Mouse (Mus musculus): ENCODE measurements around the gene M1ap.
A peak's percentile ranks its signal among the peaks of the same experiment; 100 is the strongest.

The M1ap gene

GRCm38 (mm10) chr6:82939167-82939912 lies 7.4 kb upstream of the M1ap start, which contains the start of gene Sema4f:
Sema4f (minus strand) TSS chr6:82939769.
- DNase-seq: peak; percentile 7

GRCm38 (mm10) chr6:82940765-82941164 lies 5.9 kb upstream of the M1ap start:
- no peak for DNase-seq

- no peak for DNase-seq
These were observed 952 bp upstream of the M1ap start for GRCm38 (mm10) chr6:82945750-82946149.

- DNase-seq: no peak
These were observed 10.0 kb downstream of the M1ap start for GRCm38 (mm10) chr6:82956553-82957251.

DNA sequence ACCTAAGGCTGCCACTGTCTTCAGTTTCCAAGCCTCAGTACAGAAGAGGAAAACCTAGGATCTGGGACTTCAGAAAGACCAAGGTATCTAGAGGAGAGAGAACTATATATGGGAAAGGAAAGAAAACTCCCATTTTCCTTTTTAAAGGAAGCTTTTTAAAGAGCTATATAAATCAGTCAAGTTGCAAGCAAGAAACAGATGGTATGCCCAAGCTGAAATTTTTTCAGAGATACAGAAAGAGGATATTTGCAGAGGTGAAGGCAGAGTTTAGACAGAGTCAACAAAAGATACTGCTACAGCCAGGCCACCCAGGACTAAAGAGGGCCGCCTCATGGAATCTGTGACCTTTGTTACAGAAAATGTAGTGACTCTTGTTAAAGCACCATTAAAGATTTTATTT lies 15.0 kb downstream of the M1ap start:
- DNase-seq: no peak

DNA sequence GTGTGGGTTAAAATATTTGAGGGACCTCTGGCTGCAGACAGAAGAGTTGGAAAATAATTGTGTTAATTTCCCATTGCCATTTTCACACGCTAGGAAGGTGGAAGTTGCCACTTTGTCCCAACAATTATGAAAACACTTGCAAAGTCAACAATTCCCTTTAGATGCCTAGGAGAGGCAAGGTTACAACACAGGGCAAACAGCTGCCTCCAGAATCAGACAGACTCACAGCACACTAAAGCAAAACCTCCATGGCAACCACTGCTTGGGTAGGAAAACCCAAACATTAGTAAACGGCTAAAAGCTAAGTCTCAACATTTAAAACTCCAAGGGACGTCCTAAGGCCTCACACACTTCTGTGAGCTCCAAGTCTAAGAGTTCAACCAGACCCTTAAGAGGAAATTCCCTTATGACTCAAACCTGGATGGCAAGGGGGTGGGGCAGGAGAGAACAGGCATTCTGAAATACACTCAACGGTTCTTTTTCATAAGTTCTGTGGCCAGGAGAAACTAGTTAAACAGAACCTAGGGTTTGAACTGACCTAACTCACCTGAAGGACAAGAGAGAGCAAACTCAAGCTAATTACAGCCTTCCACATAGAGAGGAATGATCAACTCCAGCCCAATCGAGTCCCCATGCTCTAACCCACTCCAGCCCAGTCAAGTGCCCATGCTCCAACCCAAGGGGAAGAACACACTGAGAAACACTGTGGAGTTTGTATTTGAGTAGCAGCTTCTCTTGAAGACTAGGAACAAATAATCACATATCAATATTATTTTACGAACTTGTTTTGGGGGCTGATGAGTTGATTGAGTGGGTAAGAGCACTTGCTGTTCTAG lies 22.8 kb downstream of the M1ap start:
- no peak for DNase-seq

GRCm38 (mm10) chr6:82971031-82971430 lies 24.3 kb downstream of the M1ap start:
- DNase-seq: peak; percentile 8

- DNase-seq: no peak
These were observed 40.8 kb downstream of the M1ap start for GRCm38 (mm10) chr6:82987411-82987971.

DNA sequence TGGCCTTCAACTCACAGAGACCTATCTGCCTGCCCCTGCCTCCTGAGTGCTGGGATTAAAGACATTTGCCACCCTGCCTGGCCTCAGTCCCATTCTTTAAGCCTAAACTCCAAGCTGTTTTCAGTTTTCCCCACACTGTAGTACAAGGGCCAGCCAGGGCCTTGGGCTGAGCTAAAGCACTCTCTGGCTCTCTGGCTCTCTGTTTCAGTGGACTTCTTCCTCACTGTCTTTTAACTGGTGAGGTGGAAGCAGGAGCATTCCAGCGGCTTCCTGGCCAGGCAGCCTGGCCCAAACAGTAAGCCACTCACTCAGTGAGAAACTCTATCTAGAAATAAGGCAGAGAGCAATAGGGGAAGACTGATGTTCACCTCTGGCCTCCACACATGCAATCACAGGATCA lies 47.0 kb downstream of the M1ap start:
- no peak for DNase-seq

DNA sequence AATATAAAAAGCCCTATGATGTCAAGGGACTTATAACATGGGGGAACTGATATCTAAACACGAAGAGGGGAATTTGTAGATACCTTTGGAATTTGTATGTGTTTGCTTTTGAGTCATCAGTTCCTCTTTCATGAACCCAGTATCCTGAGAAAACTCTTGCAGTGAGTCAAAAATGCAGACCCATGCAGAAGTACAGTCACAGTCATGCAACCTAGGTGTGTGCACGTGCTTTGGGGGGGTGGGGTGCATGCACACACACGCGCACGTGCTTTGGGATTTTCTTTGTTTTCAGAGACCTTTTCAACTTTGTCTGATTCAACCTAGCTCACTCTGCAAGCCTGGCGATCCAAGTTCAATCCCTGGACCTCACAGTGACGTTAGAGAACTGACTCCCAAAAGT lies 47.7 kb downstream of the M1ap start:
- DNase-seq: no peak

GRCm38 (mm10) chr6:82996740-82997315 lies 50.1 kb downstream of the M1ap start:
- DNase-seq: peak; percentile 92

GRCm38 (mm10) chr6:82997511-82998102 lies 50.9 kb downstream of the M1ap start:
- DNase-seq: peak; percentile 55

- no peak for DNase-seq
These were observed 51.6 kb downstream of the M1ap start for GRCm38 (mm10) chr6:82998326-82998725.

GRCm38 (mm10) chr6:82999986-83000385 lies 53.3 kb downstream of the M1ap start:
- DNase-seq: no peak

GRCm38 (mm10) chr6:83003082-83003481 lies 56.4 kb downstream of the M1ap start:
- no peak for DNase-seq

- DNase-seq: no peak
These were observed 57.1 kb downstream of the M1ap start for GRCm38 (mm10) chr6:83003850-83004249.

DNA sequence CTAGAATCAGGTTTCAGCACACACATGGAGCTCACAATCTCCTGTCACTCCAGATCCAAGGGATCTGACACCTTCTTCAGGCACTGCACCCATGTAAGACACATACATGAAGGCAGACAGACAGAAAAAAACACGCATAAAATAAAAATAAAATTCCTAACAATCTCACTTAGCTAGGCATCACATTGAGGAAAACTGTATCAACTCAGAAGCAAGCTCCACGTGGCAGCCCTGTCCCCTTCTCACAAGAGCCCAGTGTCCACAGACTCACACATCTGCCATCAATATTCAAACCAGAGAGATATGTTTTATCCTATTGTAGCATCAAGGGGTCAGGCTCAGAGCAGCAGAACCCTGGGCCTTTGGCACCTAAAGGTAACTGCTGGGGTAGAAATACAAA lies 57.6 kb downstream of the M1ap start:
- DNase-seq: no peak

GRCm38 (mm10) chr6:83004872-83005271 lies 58.2 kb downstream of the M1ap start:
- peak; percentile 30 for DNase-seq

- no peak for DNase-seq
These were observed 58.8 kb downstream of the M1ap start for GRCm38 (mm10) chr6:83005444-83006011.

- no peak for DNase-seq
These were observed 59.4 kb downstream of the M1ap start for GRCm38 (mm10) chr6:83006114-83006513.

DNA sequence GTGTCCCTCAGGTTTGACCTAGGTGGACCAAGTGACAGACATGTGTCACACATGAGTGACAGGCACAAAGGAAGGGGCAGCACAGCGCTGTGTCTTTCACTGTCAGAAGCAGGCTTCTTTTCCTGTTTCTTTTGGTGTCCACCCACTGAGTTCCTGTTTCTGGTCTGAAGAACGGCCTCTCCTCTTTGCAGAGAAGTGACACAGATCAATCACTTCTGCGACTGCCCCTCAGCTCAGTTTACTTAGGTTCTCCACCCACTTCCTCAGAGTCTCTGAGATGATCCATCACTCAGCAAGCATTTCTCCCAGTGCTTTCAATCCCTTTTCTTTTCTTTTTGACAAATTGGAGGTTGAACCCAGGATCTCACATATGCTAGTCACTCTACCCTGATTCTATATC lies 62.0 kb downstream of the M1ap start:
- DNase-seq: no peak

- DNase-seq: no peak
These were observed 63.3 kb downstream of the M1ap start for GRCm38 (mm10) chr6:83010010-83010409.

Measured in kidney, adult 11 months (tissue).